In genomic region chr2:29358696-29359375, GRCm38 (mm10) we compare ENCODE assay signal across 10 mouse cellular contexts. TPM values are rescaled to one million over a fixed set of nuclear protein-coding genes. Genes with fewer than 3 reads are reported as not detected.
DNase-seq lines count a peak whose midpoint lies in the region.
"Had no signal": no experiment of that assay in that cellular context is flagged by ENCODE, and none has a peak within 500 bp of the region (broad histone marks: within the 10 kb centered on the region; RNA-seq: fewer than 3 reads in every experiment).

No protein-coding gene starts in this region.

- H3K4me1 ChIP-seq in heart, embryonic 10.5 days = peaks cover 26% of the 10 kb centered on the region

- H3K27ac ChIP-seq in heart, embryonic 10.5 days = no peak overlapping the region

- no peaks in the 10 kb centered on the region for H3K9me3 ChIP-seq in heart, embryonic 10.5 days
- H3K9me3 ChIP-seq: hindbrain, embryonic 12.5 days had no signal

- WGBS in heart, embryonic 10.5 days = 47% methylated on average over 9 of the region's 9 CpGs

- H3K27me3 ChIP-seq in heart, embryonic 10.5 days (ENCODE audit: insufficient read depth, poor library complexity, severe bottlenecking) = no peaks in the 10 kb centered on the region
- H3K27me3 ChIP-seq: hindbrain, embryonic 12.5 days had no signal

- H3K36me3 ChIP-seq in heart, embryonic 10.5 days = peaks cover 13% of the 10 kb centered on the region

- intact Hi-C loops in left cerebral cortex, postnatal 4 days (cut with DNase I) = no loop called here

- no peak overlapping the region for H3K4me3 ChIP-seq in heart, embryonic 10.5 days
- H3K4me3 ChIP-seq: hindbrain, embryonic 12.5 days had no signal

- peak; percentile 35 to 54 for DNase-seq in heart, adult 18-20 months
- no peak for DNase-seq in heart, embryonic 10.5 days (ENCODE audit: low spot score)
- peak; percentile 86 for DNase-seq in Muller cell, postnatal 12 days (ENCODE audit: inconsistent ontology term)
- peak; percentile 19 for DNase-seq in brain, adult 2 months (ENCODE audit: low read depth, low spot score)
- DNase-seq in heart, postnatal 4 days = peak; percentile 31
- DNase-seq in urinary bladder, adult 18-20 months (ENCODE audit: low spot score in 2 of 2) = no peak
- DNase-seq in left cerebral cortex, postnatal 4 days = no peak
- DNase-seq: cerebellum, adult 9-10 months; liver, postnatal 0 days had no signal

RNA-seq across cellular contexts. Expression of gene Med27, which starts 12.2 kb away (rescaled TPM):
- 10 to 100 TPM; 15.0 to 15.3 TPM for total RNA-seq in heart, adult 18-20 months (2021)
- polyA plus RNA-seq in heart, embryonic 10.5 days (2016; fragmentation: Nextera tagmentation; extraction: Ambion mirVana) = 40.0 and 53.8 TPM in 2 replicates
- total RNA-seq in heart, postnatal 4 days (2021) = 10 to 100 TPM; 23.6 to 25.3 TPM
- 10 to 100 TPM; 40.6 to 44.1 TPM for total RNA-seq in left cerebral cortex, postnatal 4 days (2021)

Comparison
In these comparisons a context has a peak if more than half of its experiments do, and no peak if none do; other contexts are left out.
1. DNase-seq: peak in heart, adult 18-20 months (2 of 2), Muller cell, postnatal 12 days (single experiment), brain, adult 2 months (single experiment) and heart, postnatal 4 days (single experiment); none in heart, embryonic 10.5 days (single experiment), urinary bladder, adult 18-20 months (0 of 2) and left cerebral cortex, postnatal 4 days (single experiment).